In the genomic region with DNA sequence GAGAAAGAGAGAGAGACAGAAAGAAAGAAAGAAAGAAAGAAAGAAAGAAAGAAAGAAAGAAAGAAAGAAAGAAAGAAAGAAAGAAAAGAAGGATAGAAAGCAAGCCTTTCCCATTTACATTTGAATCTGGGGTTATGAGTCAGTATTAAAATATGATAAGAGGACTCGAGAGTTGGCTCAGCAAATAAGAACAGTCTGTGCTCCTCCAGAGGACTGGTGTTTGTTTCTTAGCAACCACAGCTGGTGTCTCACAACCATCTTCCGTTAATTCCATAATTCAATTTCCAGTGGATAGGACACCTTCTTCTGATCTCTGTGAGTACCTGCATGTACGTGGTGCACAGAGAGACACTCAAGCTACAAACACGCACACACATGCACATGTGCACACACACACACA, we compare ENCODE assay signal across 26 mouse cellular contexts. TPM values are rescaled to one million over a fixed set of nuclear protein-coding genes. Genes with fewer than 3 reads are reported as not detected.
DNase-seq lines count a peak whose midpoint lies in the region; ATAC-seq and TF ChIP-seq lines count a peak whose summit lies in the region.
"Had no signal": no experiment of that assay in that cellular context is flagged by ENCODE, and none has a peak within 500 bp of the region (broad histone marks: within the 10 kb centered on the region; RNA-seq: fewer than 3 reads in every experiment).

No protein-coding gene starts in this region.

- no peak overlapping the region for H3K27ac ChIP-seq in forebrain, embryonic 14.5 days (ENCODE audit: low read depth, low read length)
- H3K27ac ChIP-seq in forebrain, embryonic 13.5 days: no peak overlapping the region
- H3K27ac ChIP-seq in lung, embryonic 14.5 days (ENCODE audit: low read depth): no peak overlapping the region
- H3K27ac ChIP-seq: embryonic facial prominence, embryonic 12.5 days; heart, embryonic 15.5 days; liver, embryonic 13.5 days; lung, embryonic 15.5 days; midbrain, embryonic 12.5 days; neural tube, embryonic 15.5 days; stomach, embryonic 15.5 days had no signal

- H3K27me3 ChIP-seq in forebrain, embryonic 14.5 days (replicated peaks; ENCODE audit: control insufficient read depth, insufficient read depth, low read length): no peaks in the 10 kb centered on the region
- no peaks in the 10 kb centered on the region for H3K27me3 ChIP-seq in forebrain, embryonic 13.5 days
- H3K27me3 ChIP-seq in lung, embryonic 14.5 days (ENCODE audit: insufficient read depth, low read length): no peaks in the 10 kb centered on the region
- H3K27me3 ChIP-seq: embryonic facial prominence, embryonic 12.5 days; midbrain, embryonic 12.5 days; neural tube, embryonic 15.5 days; stomach, embryonic 15.5 days had no signal

- no peaks in the 10 kb centered on the region for H3K36me3 ChIP-seq in forebrain, embryonic 14.5 days (ENCODE audit: control insufficient read depth, insufficient read depth, low read length)
- no peaks in the 10 kb centered on the region for H3K36me3 ChIP-seq in forebrain, embryonic 13.5 days (ENCODE audit: poor library complexity, severe bottlenecking)
- no peaks in the 10 kb centered on the region for H3K36me3 ChIP-seq in lung, embryonic 14.5 days (ENCODE audit: insufficient read depth)
- H3K36me3 ChIP-seq: embryonic facial prominence, embryonic 12.5 days; G1E; heart, embryonic 15.5 days; liver, embryonic 13.5 days; lung, embryonic 15.5 days; midbrain, embryonic 12.5 days; neural tube, embryonic 15.5 days; stomach, embryonic 15.5 days had no signal

- no peak for ATAC-seq in forebrain, embryonic 14.5 days
- no peak for ATAC-seq in forebrain, embryonic 13.5 days
- ATAC-seq in lung, embryonic 14.5 days (ENCODE audit: insufficient read depth): no peak
- ATAC-seq: forebrain, embryonic 16.5 days; intestine, embryonic 16.5 days had no signal

- no peak overlapping the region for H3K4me2 ChIP-seq in forebrain, embryonic 14.5 days (ENCODE audit: low read length)
- no peak overlapping the region for H3K4me2 ChIP-seq in forebrain, embryonic 13.5 days
- no peak overlapping the region for H3K4me2 ChIP-seq in lung, embryonic 14.5 days
- H3K4me2 ChIP-seq: embryonic facial prominence, embryonic 12.5 days; heart, embryonic 15.5 days; liver, embryonic 13.5 days; lung, embryonic 15.5 days; midbrain, embryonic 12.5 days; neural tube, embryonic 15.5 days; stomach, embryonic 15.5 days had no signal

- 72% methylated on average over 4 of the region's 4 CpGs for WGBS in forebrain, embryonic 14.5 days
- 73% methylated on average over 4 of the region's 4 CpGs for WGBS in forebrain, embryonic 13.5 days
- 58% methylated on average over 4 of the region's 4 CpGs for WGBS in lung, embryonic 14.5 days

- peak; percentile 16 for DNase-seq in forebrain, embryonic 14.5 days (ENCODE audit: low spot score)
- DNase-seq in lung, embryonic 14.5 days: peak; percentile 12
- no peak for DNase-seq in lung, postnatal 10 days
- DNase-seq in brain, adult 2 months (ENCODE audit: low read depth, low spot score): peak; percentile 42
- no peak for DNase-seq in retina, embryonic 14.5 days (ENCODE audit: low spot score)
- no peak for DNase-seq in liver
- DNase-seq: adrenal gland, postnatal 25 days; cerebellum, adult 9-10 months; embryo, embryonic 11 days; kidney, adult 9 months; kidney, postnatal 10 days; layer of hippocampus, postnatal 36 days; left cerebral cortex, postnatal 4 days; liver, embryonic 13.5 days; right cerebral cortex, postnatal 25 days; thymus, postnatal 14 days had no signal

- no peak for TF ChIP-seq CTCF in lung, embryonic 14.5 days (IDR thresholded peaks at IDR 0.05; ENCODE audit: low read depth)

- no peak overlapping the region for H3K4me3 ChIP-seq in forebrain, embryonic 14.5 days (ENCODE audit: low read depth, low read length)
- H3K4me3 ChIP-seq in forebrain, embryonic 13.5 days: no peak overlapping the region
- H3K4me3 ChIP-seq in lung, embryonic 14.5 days (ENCODE audit: low read depth, low read length): no peak overlapping the region
- H3K4me3 ChIP-seq: embryonic facial prominence, embryonic 12.5 days; heart, embryonic 15.5 days; liver, embryonic 13.5 days; lung, embryonic 15.5 days; midbrain, embryonic 12.5 days; neural tube, embryonic 15.5 days; stomach, embryonic 15.5 days had no signal

- H3K4me1 ChIP-seq in forebrain, embryonic 14.5 days (ENCODE audit: control insufficient read depth, insufficient read depth, low read length): peaks cover 5% of the 10 kb centered on the region; the same call in 1 of the 2 replicates
- H3K4me1 ChIP-seq in forebrain, embryonic 13.5 days: no peaks in the 10 kb centered on the region
- 0 out of 2 replicates have a peak, but pooled peaks cover 4% of the 10 kb centered on the region for H3K4me1 ChIP-seq in lung, embryonic 14.5 days (ENCODE audit: insufficient read depth)
- H3K4me1 ChIP-seq: liver, embryonic 13.5 days; stomach, embryonic 15.5 days had no signal

- H3K9ac ChIP-seq in forebrain, embryonic 14.5 days (ENCODE audit: low read length): no peak overlapping the region
- no peak overlapping the region for H3K9ac ChIP-seq in forebrain, embryonic 13.5 days
- no peak overlapping the region for H3K9ac ChIP-seq in lung, embryonic 14.5 days
- H3K9ac ChIP-seq: embryonic facial prominence, embryonic 12.5 days; heart, embryonic 15.5 days; liver, embryonic 13.5 days; lung, embryonic 15.5 days; midbrain, embryonic 12.5 days; neural tube, embryonic 15.5 days; stomach, embryonic 15.5 days had no signal

- H3K9me3 ChIP-seq in forebrain, embryonic 14.5 days (replicated peaks; ENCODE audit: control insufficient read depth, low read length): no peaks in the 10 kb centered on the region
- no peaks in the 10 kb centered on the region for H3K9me3 ChIP-seq in forebrain, embryonic 13.5 days (replicated peaks)
- H3K9me3 ChIP-seq in lung, embryonic 14.5 days (ENCODE audit: low read depth, low read length): no peaks in the 10 kb centered on the region; the same call in 1 of the 2 replicates
- H3K9me3 ChIP-seq: embryonic facial prominence, embryonic 12.5 days; heart, embryonic 15.5 days; liver, embryonic 13.5 days; lung, embryonic 15.5 days; midbrain, embryonic 12.5 days; neural tube, embryonic 15.5 days; stomach, embryonic 15.5 days had no signal

RNA-seq across cellular contexts. Expression of a gene that starts 3.0 kb away (rescaled TPM):
- 66.0 and 103 TPM in 2 replicates for polyA plus RNA-seq in forebrain, embryonic 14.5 days (2014; fragmentation: Nextera tagmentation; extraction: Ambion mirVana)
- 87.2 and 89.1 TPM in 2 replicates for polyA plus RNA-seq in forebrain, embryonic 13.5 days (2015; fragmentation: Nextera tagmentation; extraction: Ambion mirVana)
- polyA plus RNA-seq in lung, embryonic 14.5 days (2014; fragmentation: Nextera tagmentation; extraction: Ambion mirVana): 1.7 TPM in 2 replicates
- polyA plus RNA-seq: G1E had no signal

Comparison
In these comparisons a context has a peak if more than half of its experiments do, and no peak if none do; other contexts are left out.
1. DNase-seq: peak in forebrain, embryonic 14.5 days (single experiment), lung, embryonic 14.5 days (single experiment) and brain, adult 2 months (single experiment); none in lung, postnatal 10 days (single experiment), retina, embryonic 14.5 days (single experiment) and liver (single experiment).
2. RNA of a gene that starts 3.0 kb away (polyA plus RNA-seq): 87.2 to 89.1 TPM in forebrain, embryonic 13.5 days and 66.0 to 103 TPM in forebrain, embryonic 14.5 days; 1.7 TPM in lung, embryonic 14.5 days; every median in the first group is over 10 times any median in the second.